Mouse (Mus musculus): ENCODE measurements around the gene Caskin2.

The Caskin2 gene

GRCm38 (mm10) chr11:115809311-115809781 lies 4.1 kb downstream of the Caskin2 start:
- in situ Hi-C loops (cut with MboI; ENCODE audit: unreplicated experiment in 2 of 2) = loop anchor here in 1 of 2 experiments (25.0 kb wide), 1 partner anchor 447 kb away; the partner anchor contains the start of gene Hid1

GRCm38 (mm10) chr11:115808696-115809310 lies 4.6 kb downstream of the Caskin2 start:
- in situ Hi-C loops (cut with MboI; ENCODE audit: unreplicated experiment in 2 of 2) = loop anchor here in 1 of 2 experiments (25.0 kb wide), 1 partner anchor 447 kb away; the partner anchor contains the start of gene Hid1

GRCm38 (mm10) chr11:115807971-115808370 lies 5.5 kb downstream of the Caskin2 start:
- in situ Hi-C loops (cut with MboI; ENCODE audit: unreplicated experiment in 2 of 2) = loop anchor here in 1 of 2 experiments (25.0 kb wide), 1 partner anchor 446 kb away; the partner anchor contains the start of gene Hid1

- in situ Hi-C loops (cut with MboI; ENCODE audit: unreplicated experiment in 2 of 2) = loop anchor here in 1 of 2 experiments (25.0 kb wide), 1 partner anchor 445 kb away; the partner anchor contains the start of gene Hid1
Observed at GRCm38 (mm10) chr11:115807306-115807705, 6.1 kb downstream of the Caskin2 start.

- in situ Hi-C loops (cut with MboI; ENCODE audit: unreplicated experiment in 2 of 2) = loop anchor here in 1 of 2 experiments (25.0 kb wide), 1 partner anchor 444 kb away; the partner anchor contains the start of gene Hid1
Observed at GRCm38 (mm10) chr11:115806154-115806553, 7.3 kb downstream of the Caskin2 start.

- in situ Hi-C loops (cut with MboI; ENCODE audit: unreplicated experiment in 2 of 2) = loop anchor here in 1 of 2 experiments (25.0 kb wide), 1 partner anchor 443 kb away; the partner anchor contains the start of gene Hid1
Observed at GRCm38 (mm10) chr11:115805005-115805404, 8.4 kb downstream of the Caskin2 start.

- in situ Hi-C loops (cut with MboI; ENCODE audit: unreplicated experiment in 2 of 2) = loop anchor here in 1 of 2 experiments (25.0 kb wide), 1 partner anchor 441 kb away; the partner anchor contains the start of gene Hid1
Observed at GRCm38 (mm10) chr11:115803072-115803709, 10.2 kb downstream of the Caskin2 start.

- in situ Hi-C loops (cut with MboI; ENCODE audit: unreplicated experiment in 2 of 2) = loop anchor here in 1 of 2 experiments (25.0 kb wide), 1 partner anchor 439 kb away; the partner anchor contains the start of gene Hid1
Observed at GRCm38 (mm10) chr11:115800981-115801380, 12.5 kb downstream of the Caskin2 start.

GRCm38 (mm10) chr11:115797665-115798064 lies 15.8 kb downstream of the Caskin2 start:
- in situ Hi-C loops (cut with MboI; ENCODE audit: unreplicated experiment in 2 of 2) = no loop called here

GRCm38 (mm10) chr11:115796898-115797297 lies 16.5 kb downstream of the Caskin2 start:
- in situ Hi-C loops (cut with MboI; ENCODE audit: unreplicated experiment in 2 of 2) = no loop called here

GRCm38 (mm10) chr11:115792353-115792752 lies 21.1 kb downstream of the Caskin2 start:
- in situ Hi-C loops (cut with MboI; ENCODE audit: unreplicated experiment in 2 of 2) = no loop called here

GRCm38 (mm10) chr11:115791919-115792318 lies 21.5 kb downstream of the Caskin2 start:
- in situ Hi-C loops (cut with MboI; ENCODE audit: unreplicated experiment in 2 of 2) = no loop called here

- in situ Hi-C loops (cut with MboI; ENCODE audit: unreplicated experiment in 2 of 2) = no loop called here
Observed at GRCm38 (mm10) chr11:115789787-115790186, 23.7 kb downstream of the Caskin2 start.

GRCm38 (mm10) chr11:115786473-115786872 lies 27.0 kb downstream of the Caskin2 start:
- in situ Hi-C loops (cut with MboI; ENCODE audit: unreplicated experiment in 2 of 2) = no loop called here

- in situ Hi-C loops (cut with MboI; ENCODE audit: unreplicated experiment in 2 of 2) = loop anchor here in 1 of 2 experiments (5.0 kb wide), 1 partner anchor 43 kb away; no protein-coding TSS in a partner anchor
Observed at GRCm38 (mm10) chr11:115780141-115781070, 33.0 kb downstream of the Caskin2 start.

GRCm38 (mm10) chr11:115779038-115779571 lies 34.3 kb downstream of the Caskin2 start:
- in situ Hi-C loops (cut with MboI; ENCODE audit: unreplicated experiment in 2 of 2) = no loop called here

- in situ Hi-C loops (cut with MboI; ENCODE audit: unreplicated experiment in 2 of 2) = no loop called here
Observed at GRCm38 (mm10) chr11:115777487-115778335, 35.7 kb downstream of the Caskin2 start.

GRCm38 (mm10) chr11:115776954-115777353 lies 36.5 kb downstream of the Caskin2 start:
- in situ Hi-C loops (cut with MboI; ENCODE audit: unreplicated experiment in 2 of 2) = no loop called here
